Mouse (Mus musculus) MEL (cell line): ENCODE data around the gene Zc3hc1.

Experiments
- CTCF ChIP-seq, 3 experiments: IDR thresholded peaks in 2 of 3; conservative IDR thresholded peaks in 1 of 3; 2 replicates each; pipeline ENCODE4 v1.5.1; 2011 to 2012; ENCODE audit warnings: low read length in 3 of 3, low read depth in 2 of 3, mild to moderate bottlenecking in 2 of 3, improper control_type of control experiment in 1 of 3, inconsistent platforms in 1 of 3, mixed read lengths in 1 of 3, moderate library complexity in 1 of 3; ENCODE audit not compliant: control insufficient read depth in 1 of 3, insufficient read depth in 1 of 3, poor library complexity in 1 of 3, severe bottlenecking in 1 of 3
- MYB ChIP-seq: IDR thresholded peaks from 2 replicates; pipeline ENCODE4 v1.6.1; 2011; ENCODE audit warnings: mild to moderate bottlenecking, low read depth, low read length, improper control_type of control experiment

GRCm38 (mm10) chr6:30321002-30321401 lies 69.8 kb downstream of the Zc3hc1 start:
- TF ChIP-seq CTCF (IDR thresholded peaks at IDR 0.05 in 2 of 3, conservative IDR thresholded peaks at IDR 0.05 in 1 of 3; ENCODE audit: control insufficient read depth in 1 of 3, insufficient read depth in 1 of 3, low read depth in 2 of 3, low read length in 3 of 3, poor library complexity in 1 of 3, severe bottlenecking in 1 of 3) (no peak), MYB (no peak)
